Mouse (Mus musculus) retina, postnatal 1 day (tissue): ENCODE measurements around the gene Spata20.

Experiments
- DNase-seq: peaks from one replicate; pipeline ENCODE4 v3.0.0-alpha.2; 2012

Spata20 gene

GRCm38 (mm10) chr11:94449239-94449638 is 36.7 kb downstream of the Spata20 start:
- DNase-seq = peak; percentile 74

DNA sequence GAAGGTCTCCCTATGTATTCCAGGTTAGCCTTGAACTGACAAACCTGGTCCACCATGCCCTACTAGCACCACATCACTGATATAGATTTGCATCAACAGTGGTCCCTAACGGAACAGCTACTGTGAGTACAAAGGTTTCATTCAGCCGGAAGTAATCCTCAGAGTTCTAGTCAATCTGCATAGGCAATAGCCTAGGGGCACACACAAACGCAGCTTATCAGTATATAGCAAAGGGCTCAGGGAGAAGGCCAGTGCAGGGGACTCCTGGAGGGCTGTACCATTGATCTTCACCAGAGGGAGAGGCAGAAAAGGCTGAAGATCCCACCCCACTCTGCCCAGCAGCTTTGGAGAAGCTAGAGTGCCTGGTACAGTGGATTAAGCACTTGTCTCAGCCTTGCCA is 39.0 kb downstream of the Spata20 start:
- DNase-seq = peak; percentile 90

GRCm38 (mm10) chr11:94445300-94445699 is 40.7 kb downstream of the Spata20 start:
- DNase-seq = peak; percentile 28

DNA sequence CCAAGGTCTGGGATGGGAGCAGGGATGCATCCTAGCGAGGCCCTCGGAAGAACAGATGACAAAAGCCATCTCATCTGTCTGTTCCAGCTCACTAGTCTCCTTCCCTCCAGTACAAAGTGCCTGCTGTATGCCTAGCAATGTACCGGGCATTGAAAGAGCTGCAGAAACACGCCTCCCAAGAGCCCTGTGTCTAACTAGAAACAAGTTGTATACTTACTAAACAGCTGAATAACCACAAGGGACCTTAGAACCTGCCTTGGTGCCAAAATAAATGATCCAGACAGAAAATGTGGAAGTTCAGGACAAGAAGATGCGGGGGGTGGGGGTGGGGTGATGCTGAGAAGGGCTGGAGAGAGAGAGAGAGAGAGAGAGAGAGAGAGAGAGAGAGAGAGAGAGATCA is 41.1 kb downstream of the Spata20 start:
- DNase-seq = peak; percentile 54

GRCm38 (mm10) chr11:94441752-94442151 is 44.2 kb downstream of the Spata20 start:
- DNase-seq = no peak

DNA sequence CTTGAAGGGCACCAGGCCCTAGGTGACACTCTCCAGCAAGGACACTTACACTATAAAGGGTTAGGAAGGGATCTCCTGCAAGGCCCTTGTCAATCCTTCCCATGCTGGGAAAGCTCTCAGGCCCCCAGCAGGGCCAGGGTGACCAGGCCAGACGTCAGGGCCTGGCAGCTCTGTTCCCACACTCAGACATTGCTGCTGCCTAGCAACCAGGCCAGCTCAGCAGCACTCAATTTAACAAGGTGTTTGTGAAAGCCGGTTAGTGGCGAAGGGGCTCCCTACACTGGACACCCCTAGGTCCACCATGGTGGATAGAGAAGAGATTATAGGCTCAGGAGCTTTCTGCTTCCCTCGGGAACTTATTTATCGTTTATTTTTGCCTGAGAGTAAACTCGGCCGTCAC is 44.9 kb downstream of the Spata20 start:
- DNase-seq = peak; percentile 69

DNA sequence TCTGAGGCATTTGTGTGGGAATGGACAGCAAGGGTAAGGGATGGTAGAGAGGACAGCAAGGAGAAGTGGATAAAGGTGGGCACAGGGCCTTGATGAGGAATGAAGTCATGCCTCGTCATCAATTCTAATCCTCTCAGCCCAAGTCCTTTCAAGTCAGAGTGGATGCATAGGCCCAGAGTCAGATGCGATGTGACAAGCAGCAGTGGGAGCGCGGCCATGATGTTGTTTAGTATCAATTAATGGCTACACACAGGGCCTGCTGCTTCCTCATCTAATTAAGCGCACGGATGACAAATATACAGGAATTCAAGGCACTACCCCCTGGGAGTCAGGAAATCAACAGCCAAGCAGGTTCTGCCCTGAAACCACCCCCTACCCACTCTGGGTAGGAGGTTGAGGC is 45.6 kb downstream of the Spata20 start:
- peak; percentile 78 for DNase-seq

GRCm38 (mm10) chr11:94429011-94429651 is 56.8 kb downstream of the Spata20 start:
- peak; percentile 77 for DNase-seq
